Mouse (Mus musculus): ENCODE results near the gene Tmod2.
"Not testable (repeated sequence)": the region's sequence is repeated elsewhere in the genome, so short reads cannot be mapped to it uniquely, and the experiment has no call there.

Tmod2 gene

GRCm38 (mm10) chr9:75610571-75611493 is at the start of gene Tmod2:
Gene Tmod2 (minus strand): TSS chr9:75611325.
- in situ Hi-C loops (cut with MboI, MseI) = no loop called here

- in situ Hi-C loops (cut with MboI, MseI) = no loop called here
These were observed 49.8 kb upstream of the Tmod2 start for GRCm38 (mm10) chr9:75660917-75661316.

- in situ Hi-C loops (cut with MboI, MseI) = not testable (repeated sequence)
These were observed 45.3 kb upstream of the Tmod2 start for GRCm38 (mm10) chr9:75656456-75656855.

- in situ Hi-C loops (cut with MboI, MseI) = no loop called here
These were observed 43.1 kb upstream of the Tmod2 start for GRCm38 (mm10) chr9:75653981-75654911.

GRCm38 (mm10) chr9:75645405-75645804 is 34.3 kb upstream of the Tmod2 start:
- in situ Hi-C loops (cut with MboI, MseI) = no loop called here

- in situ Hi-C loops (cut with MboI, MseI) = no loop called here
These were observed 23.1 kb upstream of the Tmod2 start for GRCm38 (mm10) chr9:75634226-75634625.

- in situ Hi-C loops (cut with MboI, MseI) = no loop called here
These were observed 22.5 kb upstream of the Tmod2 start for GRCm38 (mm10) chr9:75633603-75634002.

- in situ Hi-C loops (cut with MboI, MseI) = no loop called here
These were observed 21.8 kb upstream of the Tmod2 start for GRCm38 (mm10) chr9:75632902-75633301.

GRCm38 (mm10) chr9:75632111-75632510 is 21.0 kb upstream of the Tmod2 start:
- in situ Hi-C loops (cut with MboI, MseI) = no loop called here

GRCm38 (mm10) chr9:75630823-75631454 is 19.8 kb upstream of the Tmod2 start:
- in situ Hi-C loops (cut with MboI, MseI) = no loop called here

GRCm38 (mm10) chr9:75626308-75626604 is 15.1 kb upstream of the Tmod2 start:
- in situ Hi-C loops (cut with MboI, MseI) = no loop called here

GRCm38 (mm10) chr9:75625556-75626307 is 14.6 kb upstream of the Tmod2 start, which contains the start of gene Lysmd2:
Gene Lysmd2 (plus strand): TSS chr9:75625741.
- in situ Hi-C loops (cut with MboI, MseI) = no loop called here

GRCm38 (mm10) chr9:75624983-75625555 is 13.9 kb upstream of the Tmod2 start:
- in situ Hi-C loops (cut with MboI, MseI) = no loop called here

GRCm38 (mm10) chr9:75621428-75621827 is 10.3 kb upstream of the Tmod2 start:
- in situ Hi-C loops (cut with MboI, MseI) = no loop called here

- in situ Hi-C loops (cut with MboI, MseI) = not testable (repeated sequence)
These were observed 8.6 kb upstream of the Tmod2 start for GRCm38 (mm10) chr9:75619761-75620160.

- in situ Hi-C loops (cut with MboI, MseI) = no loop called here
These were observed 7.8 kb upstream of the Tmod2 start for GRCm38 (mm10) chr9:75618836-75619400.

GRCm38 (mm10) chr9:75616560-75616959 is 5.4 kb upstream of the Tmod2 start:
- in situ Hi-C loops (cut with MboI, MseI) = no loop called here

GRCm38 (mm10) chr9:75609965-75610364 is 1.2 kb downstream of the Tmod2 start:
- in situ Hi-C loops (cut with MboI, MseI) = no loop called here

- in situ Hi-C loops (cut with MboI, MseI) = no loop called here
These were observed 1.6 kb downstream of the Tmod2 start for GRCm38 (mm10) chr9:75609505-75609904.

- in situ Hi-C loops (cut with MboI, MseI) = no loop called here
These were observed 3.6 kb downstream of the Tmod2 start for GRCm38 (mm10) chr9:75607496-75607895.

All from regulatory T cell (primary cell).